Mouse (Mus musculus): ENCODE measurements around the gene Pdhx. TPM values are rescaled to one million over a fixed set of nuclear protein-coding genes. Genes with fewer than 3 reads are reported as not detected.

Pdhx gene
- total RNA-seq, 2 experiments from 2014 or later: 19.9 to 47.9 TPM

DNA sequence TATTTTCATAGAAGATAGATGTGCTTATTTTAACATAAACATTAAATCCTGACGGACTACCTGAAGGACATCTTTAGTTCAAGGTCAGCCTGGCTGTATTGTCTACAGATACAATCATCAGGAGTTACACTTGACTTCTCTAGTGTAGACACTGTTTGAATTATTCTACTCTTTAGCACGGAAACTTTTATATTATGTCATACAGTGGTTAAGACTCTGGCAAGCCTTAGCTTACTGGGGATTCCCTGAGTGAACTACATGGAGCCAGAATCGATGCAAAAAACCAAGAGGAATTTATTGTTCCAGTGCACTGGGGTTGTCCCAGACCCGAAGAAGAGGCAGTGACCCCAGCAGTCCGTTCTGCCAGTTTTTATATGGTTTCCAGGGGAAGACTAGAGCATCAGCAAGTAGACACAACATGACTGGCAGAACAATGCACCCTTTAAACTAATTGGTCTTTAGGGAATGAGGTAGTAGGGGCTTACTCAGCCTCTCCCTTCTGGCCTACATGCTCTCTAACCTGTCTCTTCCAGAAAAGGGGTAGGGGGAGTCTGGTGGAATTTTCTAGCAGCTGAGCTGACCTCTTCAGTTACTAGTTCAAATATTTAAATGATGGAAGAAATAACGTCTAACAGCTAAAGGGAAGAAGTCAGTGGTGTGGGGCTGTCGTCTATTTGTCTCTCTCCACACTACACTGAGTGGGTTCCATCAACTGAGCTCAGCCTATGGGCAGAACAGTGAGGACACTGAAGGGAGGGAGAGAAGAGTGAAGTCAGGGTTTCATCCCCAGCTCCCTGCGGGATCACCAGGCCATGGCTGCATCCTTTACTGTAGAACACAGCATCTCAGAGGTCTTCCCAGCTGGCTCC lies 6.4 kb downstream of the Pdhx start:
- ATAC-seq (replicated peaks; ENCODE audit: poor library complexity, severe bottlenecking): no peak

DNA sequence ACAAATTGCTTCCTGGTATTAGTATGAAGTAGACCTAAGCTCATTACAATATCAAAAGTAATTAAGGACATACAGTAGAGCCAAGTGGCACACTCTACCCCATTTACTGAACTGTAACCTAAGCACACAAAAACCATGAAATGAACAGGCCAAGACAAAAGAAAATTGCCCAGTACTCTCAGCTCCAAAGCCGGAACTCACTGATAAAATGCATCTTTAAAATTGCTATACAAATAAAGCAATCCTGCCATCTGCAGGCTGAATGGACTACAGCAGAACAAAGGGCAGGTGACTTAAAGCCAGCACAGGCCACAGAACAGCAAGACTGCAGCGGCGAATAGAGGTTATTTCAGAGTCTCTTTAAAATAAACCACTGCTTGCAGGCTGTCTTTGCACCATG lies 10.4 kb downstream of the Pdhx start:
- ATAC-seq (replicated peaks; ENCODE audit: poor library complexity, severe bottlenecking): peak; percentile 67

DNA sequence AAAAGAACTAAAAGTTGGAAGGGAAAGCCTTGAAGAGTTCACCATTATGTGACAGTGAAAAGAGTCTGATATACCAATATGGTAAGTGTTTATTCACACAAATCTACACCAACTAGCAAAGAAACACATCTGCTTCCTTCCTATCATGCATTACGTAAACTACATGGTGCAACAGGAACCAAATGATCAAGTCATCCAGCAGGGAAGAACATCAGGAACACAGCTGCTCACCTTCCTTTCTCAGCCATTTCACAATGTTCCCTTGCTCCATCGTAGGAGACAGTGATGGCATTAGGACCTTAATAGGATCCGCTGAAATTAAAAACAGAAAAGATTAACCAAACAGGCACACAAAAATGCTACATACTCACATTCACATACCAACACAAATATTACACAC lies 15.0 kb downstream of the Pdhx start:
- ATAC-seq (replicated peaks; ENCODE audit: poor library complexity, severe bottlenecking): peak; percentile 95

GRCm38 (mm10) chr2:103055820-103056219 lies 17.5 kb downstream of the Pdhx start:
- no peak for ATAC-seq (replicated peaks; ENCODE audit: poor library complexity, severe bottlenecking)

DNA sequence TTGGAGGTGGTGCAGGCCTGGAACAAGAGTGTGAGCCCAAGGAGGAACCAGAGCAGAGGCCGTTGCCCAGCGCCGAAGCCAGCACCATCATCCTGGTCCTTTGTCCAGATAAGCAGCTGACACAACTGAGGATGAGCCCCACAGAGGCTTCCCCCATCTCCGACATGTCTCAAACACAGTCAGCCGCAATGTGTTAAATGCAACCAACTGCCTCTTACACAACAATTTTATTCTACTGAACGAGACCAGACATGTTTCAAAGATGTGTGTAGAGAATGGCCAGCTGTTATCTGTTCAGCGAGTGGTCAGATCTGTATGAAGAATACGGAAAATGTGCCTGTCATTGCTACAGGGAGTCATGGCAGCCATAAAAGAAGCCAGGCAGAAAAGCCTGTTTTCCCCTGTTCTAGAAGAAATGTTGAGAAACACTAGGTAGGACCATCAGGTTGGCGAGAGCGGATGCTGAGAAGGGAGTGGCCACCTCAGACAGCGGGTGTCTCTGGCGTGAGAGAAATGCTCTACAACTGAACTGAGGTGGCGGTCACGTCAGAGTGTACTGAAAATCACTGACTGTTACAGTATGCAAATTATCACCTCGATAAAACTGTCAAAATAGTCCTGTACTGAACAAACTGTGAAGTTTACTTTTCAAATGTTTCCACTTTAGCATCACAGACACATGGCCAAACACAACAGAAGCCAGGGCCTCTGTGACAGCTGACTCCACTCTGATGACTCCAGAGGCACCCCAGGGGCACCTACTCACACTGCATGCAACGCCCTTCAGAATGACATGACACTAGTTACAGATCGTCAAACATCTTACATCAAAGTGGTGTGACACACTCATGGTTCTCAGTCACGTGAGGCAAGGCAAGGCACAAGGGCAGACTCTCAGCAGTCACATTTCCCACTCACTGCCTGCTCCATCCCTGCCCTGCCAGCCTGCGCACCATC lies 21.1 kb downstream of the Pdhx start:
- ATAC-seq (replicated peaks; ENCODE audit: poor library complexity, severe bottlenecking): no peak

DNA sequence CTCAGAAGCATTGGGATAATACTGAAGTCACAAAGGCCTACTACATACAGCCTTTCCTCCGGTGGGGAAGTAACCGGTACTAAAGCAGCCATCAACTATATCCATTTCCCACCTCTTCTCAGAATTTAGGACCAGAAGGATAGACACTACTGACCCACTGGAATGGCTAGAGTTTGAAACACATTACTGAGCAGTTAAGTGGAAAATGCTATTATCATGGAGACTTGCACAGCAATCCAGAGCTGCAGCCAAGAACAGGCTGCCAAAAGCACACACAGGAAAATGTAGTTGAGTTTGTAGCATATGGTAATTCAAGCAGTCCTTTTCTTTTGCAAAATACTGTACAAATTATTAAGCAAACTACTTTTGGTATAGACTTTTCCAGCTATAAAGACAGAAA lies 28.0 kb downstream of the Pdhx start:
- no peak for ATAC-seq (replicated peaks; ENCODE audit: poor library complexity, severe bottlenecking)

GRCm38 (mm10) chr2:103040896-103041295 lies 32.4 kb downstream of the Pdhx start:
- ATAC-seq (replicated peaks; ENCODE audit: poor library complexity, severe bottlenecking): no peak

GRCm38 (mm10) chr2:103037831-103038230 lies 35.5 kb downstream of the Pdhx start:
- ATAC-seq (replicated peaks; ENCODE audit: poor library complexity, severe bottlenecking): no peak

DNA sequence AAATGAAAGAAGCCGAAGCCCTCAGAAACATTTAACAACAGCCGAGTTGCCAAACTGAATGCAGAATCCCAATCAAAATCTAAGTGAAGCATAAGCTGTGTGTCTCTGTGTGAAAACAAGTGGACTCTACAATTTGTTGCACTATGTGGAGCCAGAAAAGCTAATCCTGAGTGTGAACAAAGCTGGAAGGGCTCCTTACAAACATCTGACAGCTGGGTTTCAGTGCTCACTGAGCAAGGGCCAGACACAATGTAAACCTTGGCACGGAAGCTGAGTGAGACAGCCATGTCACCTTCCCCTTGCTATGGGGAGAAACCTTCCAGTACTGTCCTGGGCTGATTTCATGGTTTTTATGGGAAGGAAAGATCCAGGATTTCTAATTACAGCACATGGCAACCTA lies 50.6 kb downstream of the Pdhx start:
- ATAC-seq (replicated peaks; ENCODE audit: poor library complexity, severe bottlenecking): no peak

DNA sequence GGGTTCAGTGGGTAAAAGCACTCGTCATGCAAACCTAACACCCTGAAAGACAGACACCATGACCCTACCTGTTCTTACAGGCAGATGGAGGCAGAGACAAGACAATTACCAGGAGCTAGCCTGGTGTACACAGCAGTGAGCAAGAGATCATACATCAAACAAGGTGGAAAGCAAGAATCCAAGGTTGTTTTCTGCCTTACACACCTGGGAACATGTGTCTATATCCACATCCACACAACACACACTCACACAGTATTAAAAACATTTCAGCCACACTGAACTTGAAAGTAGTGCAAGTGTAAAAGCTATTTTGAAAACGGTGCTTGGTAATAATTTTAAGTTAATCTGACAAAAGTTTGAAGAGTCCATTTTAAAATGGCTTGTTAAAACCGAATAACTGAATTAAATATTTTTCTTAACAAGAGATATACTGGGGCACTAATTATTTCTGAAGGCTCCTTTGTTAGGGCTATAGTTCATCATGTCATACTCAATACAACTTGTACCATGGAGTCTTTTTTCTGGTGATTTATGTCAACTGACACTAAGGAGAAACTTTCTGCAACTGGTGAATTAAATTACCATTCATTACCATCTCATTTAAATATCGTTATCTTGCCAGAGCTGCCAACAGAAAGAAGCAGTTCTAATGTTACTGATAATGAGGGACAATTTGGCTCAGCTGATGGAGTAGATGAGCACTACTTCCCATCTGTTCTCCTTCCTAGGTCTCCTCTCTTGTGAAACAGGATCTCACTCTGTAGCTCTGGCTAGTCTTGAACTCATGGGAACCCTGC lies 52.9 kb downstream of the Pdhx start:
- no peak for ATAC-seq (replicated peaks; ENCODE audit: poor library complexity, severe bottlenecking)

DNA sequence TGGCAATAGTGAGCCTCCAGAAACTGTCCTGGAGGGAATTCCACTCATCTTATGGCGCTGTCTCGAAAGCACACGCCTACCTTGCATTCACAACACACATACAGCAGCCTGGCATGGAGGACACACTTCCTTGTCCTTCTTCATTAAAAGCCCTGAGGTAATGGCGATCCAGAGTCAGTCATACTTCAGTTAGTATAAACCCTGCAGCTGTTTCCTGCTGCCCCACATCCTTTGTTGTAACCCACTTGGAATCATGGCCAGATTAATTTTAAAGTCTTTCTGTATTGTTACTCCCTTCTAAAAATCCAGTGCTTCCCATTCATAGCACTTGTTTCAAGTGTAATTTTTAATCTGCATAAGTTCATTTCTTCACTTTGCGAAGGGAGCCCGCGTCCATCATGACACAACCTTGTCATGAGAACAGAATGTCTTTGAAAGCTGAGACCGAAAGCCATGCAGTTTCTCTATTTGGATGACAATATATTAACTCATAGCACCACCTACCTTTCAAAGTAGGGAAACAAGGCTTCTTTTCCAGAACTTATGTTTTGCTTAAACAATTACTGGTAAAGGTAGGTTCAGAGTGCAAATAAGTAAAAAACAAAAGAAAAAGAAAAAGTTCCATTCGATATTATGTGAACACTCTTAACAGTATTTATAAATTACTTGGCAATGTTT lies 54.4 kb downstream of the Pdhx start:
- peak; percentile 88 for ATAC-seq (replicated peaks; ENCODE audit: poor library complexity, severe bottlenecking)

- ATAC-seq (replicated peaks; ENCODE audit: poor library complexity, severe bottlenecking): peak; percentile 47
Observed at GRCm38 (mm10) chr2:103017391-103017824, 55.9 kb downstream of the Pdhx start.

DNA sequence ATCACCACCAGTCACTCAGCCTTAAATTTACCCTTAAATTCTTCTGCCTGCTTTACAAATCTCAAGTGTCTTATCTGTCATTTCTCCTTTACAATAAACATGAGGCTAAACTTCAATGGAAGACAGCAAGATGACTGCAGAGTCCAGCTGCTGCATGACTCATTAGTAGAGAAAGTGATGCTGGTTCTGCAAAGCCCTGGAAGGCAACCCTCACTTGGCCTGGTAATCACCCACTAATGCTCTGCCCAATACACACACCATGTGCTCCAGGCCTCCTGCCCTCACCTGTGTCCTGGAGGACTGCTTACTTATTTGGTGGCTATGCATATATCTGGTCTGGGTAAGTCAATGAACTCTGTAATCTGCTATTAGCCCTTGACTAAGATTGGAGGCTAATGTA lies 57.2 kb downstream of the Pdhx start:
- no peak for ATAC-seq (replicated peaks; ENCODE audit: poor library complexity, severe bottlenecking)

GRCm38 (mm10) chr2:103012782-103013575 lies 60.3 kb downstream of the Pdhx start:
- no peak for ATAC-seq (replicated peaks; ENCODE audit: poor library complexity, severe bottlenecking)

DNA sequence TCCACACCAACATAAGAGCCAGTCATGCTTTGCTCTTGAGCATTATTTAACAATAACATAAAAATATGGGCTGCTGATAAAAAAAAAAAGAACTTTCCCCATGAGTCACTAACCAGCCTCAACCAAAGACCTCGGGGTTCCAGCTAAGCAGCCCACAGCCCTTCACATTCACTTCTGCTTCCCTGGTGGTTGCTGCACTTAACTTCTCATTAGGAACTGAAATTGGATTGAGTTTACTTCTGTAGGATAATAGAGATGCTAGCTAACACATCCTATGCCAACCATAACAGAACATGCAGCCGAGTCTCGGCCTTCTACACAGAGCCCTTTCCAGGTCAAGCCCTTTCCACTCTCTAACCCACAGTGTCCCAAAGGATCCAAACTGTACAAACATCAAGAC lies 65.1 kb downstream of the Pdhx start:
- ATAC-seq (replicated peaks; ENCODE audit: poor library complexity, severe bottlenecking): peak; percentile 94

GRCm38 (mm10) chr2:103004599-103004998 lies 68.7 kb downstream of the Pdhx start:
- no peak for ATAC-seq (replicated peaks; ENCODE audit: poor library complexity, severe bottlenecking)

DNA sequence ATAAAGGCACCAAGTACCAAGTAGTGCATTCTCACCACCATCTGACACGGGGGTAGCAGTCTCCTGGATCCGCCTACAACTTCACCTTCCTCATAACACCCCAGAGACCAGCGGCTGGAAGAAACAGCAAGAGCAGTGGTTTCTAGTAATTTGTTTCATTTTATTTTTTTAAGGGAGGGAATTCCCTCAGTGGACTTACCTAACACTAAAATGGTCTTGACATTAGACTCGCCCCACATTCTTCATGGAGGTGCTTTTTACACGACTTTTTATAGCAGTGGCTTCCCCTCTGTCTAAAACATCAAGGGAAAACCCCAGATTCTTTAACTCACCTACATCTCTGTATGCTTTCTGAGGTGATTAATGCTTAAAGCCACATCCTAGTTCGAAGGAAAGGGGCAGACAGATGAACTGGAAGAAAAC lies 74.1 kb downstream of the Pdhx start:
- ATAC-seq (replicated peaks; ENCODE audit: poor library complexity, severe bottlenecking): peak; percentile 50

DNA sequence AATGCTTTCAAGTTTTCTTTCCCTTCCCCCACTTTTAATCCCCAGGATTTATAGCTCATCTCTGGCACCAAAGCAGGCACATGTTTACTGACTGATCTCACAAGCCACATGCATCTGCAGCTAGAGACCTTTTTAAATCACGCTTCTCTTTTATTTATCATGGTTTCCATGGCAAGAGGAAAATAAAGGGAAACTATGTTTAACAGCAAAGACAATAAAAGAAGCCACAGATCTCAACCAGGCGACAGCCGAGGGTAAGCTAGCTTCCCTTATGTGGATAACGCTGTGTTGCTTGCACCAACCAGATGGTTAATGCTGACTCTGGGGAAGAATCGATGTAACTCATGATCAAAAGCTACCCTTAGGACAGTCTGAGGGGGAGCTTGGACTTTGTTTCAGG lies 75.0 kb downstream of the Pdhx start:
- peak; percentile 88 for ATAC-seq (replicated peaks; ENCODE audit: poor library complexity, severe bottlenecking)

GRCm38 (mm10) chr2:102997874-102998273 lies 75.4 kb downstream of the Pdhx start:
- ATAC-seq (replicated peaks; ENCODE audit: poor library complexity, severe bottlenecking): no peak
